Mouse (Mus musculus) gastrocnemius, adult 2 months (tissue): Measurements from ENCODE around the gene Pou3f3. TPM values are rescaled to one million over a fixed set of nuclear protein-coding genes. Genes with fewer than 3 reads are reported as not detected.

ENCODE experiments used
- DNase-seq: peaks from one replicate; pipeline ENCODE4 v3.0.0; 2022
- H3K27ac ChIP-seq: fragments of 200-600 bp; 2 replicates; pipeline ENCODE4 v1.8.1; 2022; ENCODE audit warnings: mild to moderate bottlenecking
- H3K4me3 ChIP-seq: fragments of 200-600 bp; 2 replicates; pipeline ENCODE4 v1.8.1; 2022; ENCODE audit warnings: mild to moderate bottlenecking, moderate library complexity
- CTCF ChIP-seq: fragments of 200-600 bp; IDR thresholded peaks from 2 replicates; pipeline ENCODE4 v1.8.1; 2022; ENCODE audit warnings: antibody characterized with exemption, mild to moderate bottlenecking, moderate library complexity
- intact Hi-C: fragments of 180-260 bp; cut with DNase I; formaldehyde crosslinking; loops from one replicate; pipeline ENCODE4 v1.15.1; 2025
- total RNA-seq, 2 experiments: library from RNA; stranded (reverse); gene quantifications; 2 replicates each; pipeline ENCODE4 v1.2.3; 2021

The Pou3f3 gene
- total RNA-seq, 2 experiments from 2014 or later = not detected

GRCm38 (mm10) chr1:42697756-42698583, 2.4 kb downstream of the Pou3f3 start:
- no peak for TF ChIP-seq CTCF
- intact Hi-C loops = no loop called here
- H3K27ac ChIP-seq = no peak overlapping the region
- no peak for DNase-seq
- H3K4me3 ChIP-seq = peak overlapping the region; percentile 66

GRCm38 (mm10) chr1:42698584-42699333, 3.2 kb downstream of the Pou3f3 start:
- H3K4me3 ChIP-seq = peak overlapping the region; percentile 66
- no peak for DNase-seq
- H3K27ac ChIP-seq = no peak overlapping the region
- TF ChIP-seq CTCF = no peak
- intact Hi-C loops = no loop called here

GRCm38 (mm10) chr1:42699471-42699871, 3.9 kb downstream of the Pou3f3 start:
- intact Hi-C loops = no loop called here
- TF ChIP-seq CTCF = no peak
- H3K4me3 ChIP-seq = no peak overlapping the region

GRCm38 (mm10) chr1:42700171-42700570, 4.6 kb downstream of the Pou3f3 start:
- intact Hi-C loops = no loop called here
- no peak for TF ChIP-seq CTCF
- no peak overlapping the region for H3K27ac ChIP-seq
- H3K4me3 ChIP-seq = no peak overlapping the region
- no peak for DNase-seq

More at GRCm38 (mm10) chr1:42699471-42699871, 3.9 kb downstream of the Pou3f3 start:
- no peak for DNase-seq
- no peak overlapping the region for H3K27ac ChIP-seq

GRCm38 (mm10) chr1:42700815-42701214, 5.2 kb downstream of the Pou3f3 start:
- no peak for DNase-seq
- H3K4me3 ChIP-seq = no peak overlapping the region
- H3K27ac ChIP-seq = no peak overlapping the region
- intact Hi-C loops = no loop called here
- TF ChIP-seq CTCF = no peak

- Histone ChIP-seq H3K4me3 (no peak overlapping the region), H3K27ac (no peak overlapping the region)
- intact Hi-C loops = no loop called here
- DNase-seq = no peak
- TF ChIP-seq CTCF = no peak
Observed at GRCm38 (mm10) chr1:42701833-42702611, 6.5 kb downstream of the Pou3f3 start.

GRCm38 (mm10) chr1:42702984-42703383, 7.4 kb downstream of the Pou3f3 start:
- intact Hi-C loops = no loop called here
- no peak overlapping the region for H3K27ac ChIP-seq
- TF ChIP-seq CTCF = no peak
- DNase-seq = no peak
- no peak overlapping the region for H3K4me3 ChIP-seq

- no peak for DNase-seq
- TF ChIP-seq CTCF = no peak
- intact Hi-C loops = no loop called here
Observed at GRCm38 (mm10) chr1:42703424-42703823, 7.9 kb downstream of the Pou3f3 start.

GRCm38 (mm10) chr1:42703851-42704613, 8.5 kb downstream of the Pou3f3 start:
- no peak overlapping the region for H3K27ac ChIP-seq
- no peak overlapping the region for H3K4me3 ChIP-seq
- DNase-seq = no peak
- no peak for TF ChIP-seq CTCF
- intact Hi-C loops = no loop called here

More at GRCm38 (mm10) chr1:42703424-42703823, 7.9 kb downstream of the Pou3f3 start:
- Histone ChIP-seq H3K4me3 (no peak overlapping the region), H3K27ac (no peak overlapping the region)

- no peak for DNase-seq
- Histone ChIP-seq H3K4me3 (no peak overlapping the region), H3K27ac (no peak overlapping the region)
- intact Hi-C loops = no loop called here
- TF ChIP-seq CTCF = no peak
Observed at GRCm38 (mm10) chr1:42704981-42705810, 9.6 kb downstream of the Pou3f3 start.

- no peak for DNase-seq
- Histone ChIP-seq H3K4me3 (no peak overlapping the region), H3K27ac (no peak overlapping the region)
- TF ChIP-seq CTCF = no peak
- intact Hi-C loops = no loop called here
Observed at GRCm38 (mm10) chr1:42705811-42706160, 10.2 kb downstream of the Pou3f3 start.
